Mouse (Mus musculus) forebrain, postnatal 0 days (tissue): ENCODE data around the gene Rag1. TPM values are rescaled to one million over a fixed set of nuclear protein-coding genes. Genes with fewer than 3 reads are reported as not detected.

Experiments
- ATAC-seq: fragments of 200-750 bp; cut with Nextera tagmentation; 2 replicates; pipeline ENCODE4 v1.8.0; 2017; ENCODE audit warnings: mild to moderate bottlenecking, moderate library complexity
- DNase-seq: peaks from one replicate; pipeline ENCODE4 v3.0.0-alpha.2; 2015
- H3K27ac ChIP-seq: fragments of 300-500 bp; sonication (generic); 2 replicates; pipeline ENCODE4 v1.5.1; 2014; ENCODE audit warnings: low read depth, mild to moderate bottlenecking, antibody characterized with exemption, low read length, moderate library complexity, mixed read lengths
- H3K27me3 ChIP-seq: fragments of 300-500 bp; sonication (generic); 2 replicates; pipeline ENCODE4 v1.6.1; 2014; ENCODE audit warnings: mild to moderate bottlenecking, low read length, mixed read lengths; ENCODE audit not compliant: insufficient read depth
- H3K36me3 ChIP-seq: fragments of 300-500 bp; sonication (generic); 2 replicates; pipeline ENCODE4 v1.6.1; 2014; ENCODE audit warnings: mild to moderate bottlenecking, moderate library complexity; ENCODE audit not compliant: insufficient read depth
- H3K4me1 ChIP-seq: fragments of 300-500 bp; sonication (generic); 2 replicates; pipeline ENCODE4 v1.6.1; 2014; ENCODE audit warnings: antibody characterized with exemption; ENCODE audit not compliant: insufficient read depth
- H3K4me2 ChIP-seq: fragments of 300-500 bp; sonication (generic); 2 replicates; pipeline ENCODE4 v1.6.1; 2014; ENCODE audit warnings: low read depth, mild to moderate bottlenecking, moderate library complexity
- H3K4me3 ChIP-seq: fragments of 300-500 bp; sonication (generic); 2 replicates; pipeline ENCODE4 v1.5.1; 2014; ENCODE audit warnings: low read depth, low read length, mixed read lengths
- H3K9ac ChIP-seq: fragments of 300-500 bp; sonication (generic); 2 replicates; pipeline ENCODE4 v1.6.1; 2014; ENCODE audit warnings: mild to moderate bottlenecking
- H3K9me3 ChIP-seq: fragments of 300-500 bp; sonication (generic); 2 replicates; pipeline ENCODE4 v1.6.1; 2016; ENCODE audit warnings: low read length
- CTCF ChIP-seq: sonication (generic); IDR thresholded peaks from 2 replicates; pipeline ENCODE4 v1.5.1; 2016; ENCODE audit warnings: antibody characterized with exemption, control low read depth, low read depth
- WGBS: fragments of 180-500 bp; shearing (Covaris S2); extraction: QIAGEN DNeasy Blood & Tissue Kit; methylation state at CpG from one replicate; pipeline ENCODE4 v1.1.7; 2014; 5-methylcytosine and 5-hydroxymethylcytosine counted together
- polyA plus RNA-seq: library from polyadenylated mRNA; unstranded; fragments of >200 nt; fragmentation: Nextera tagmentation; extraction: Ambion mirVana; gene quantifications from 2 replicates; pipeline ENCODE4 v1.2.1, GENCODE M21; 2015
- total RNA-seq: library from RNA; depleted of rRNA; stranded (reverse); fragments of >200 nt; gene quantifications from 2 replicates; pipeline ENCODE4 v1.2.3, GENCODE M21; 2014

Gene Rag1
- total and polyA plus RNA-seq, 2 experiments from 2014 or later: 0.10 to 0.43 TPM

- Histone ChIP-seq H3K9ac (no peak overlapping the region), H3K36me3 (no peaks in the 10 kb centered on the region), H3K4me3 (no peak overlapping the region), H3K4me1 (0 out of 2 replicates have a peak, but pooled peaks cover 2% of the 10 kb centered on the region), H3K4me2 (no peak overlapping the region), H3K27ac (no peak overlapping the region), H3K9me3 (no peaks in the 10 kb centered on the region), H3K27me3 (no peaks in the 10 kb centered on the region)
- no peak for TF ChIP-seq CTCF
- ATAC-seq: no peak
- no peak for DNase-seq
- WGBS: 74% methylated on average over 3 of the region's 3 CpGs
Measured at GRCm38 (mm10) chr2:101620899-101621298, 28.4 kb downstream of the Rag1 start.

- H3K9me3 ChIP-seq: no peaks in the 10 kb centered on the region
- no peak overlapping the region for H3K27ac ChIP-seq
- H3K4me2 ChIP-seq: no peak overlapping the region
- H3K4me3 ChIP-seq: no peak overlapping the region
- no peak for DNase-seq
- no peak for TF ChIP-seq CTCF
- H3K27me3 ChIP-seq: no peaks in the 10 kb centered on the region
- WGBS: 83% methylated on average over 4 of the region's 4 CpGs
- ATAC-seq: no peak
- H3K4me1 ChIP-seq: 0 out of 2 replicates have a peak, but pooled peaks cover 3% of the 10 kb centered on the region
- H3K9ac ChIP-seq: no peak overlapping the region
- no peaks in the 10 kb centered on the region for H3K36me3 ChIP-seq
Measured at GRCm38 (mm10) chr2:101618373-101618772, 30.9 kb downstream of the Rag1 start.

- H3K4me2 ChIP-seq: no peak overlapping the region
- 0 out of 2 replicates have a peak, but pooled peaks cover 3% of the 10 kb centered on the region for H3K4me1 ChIP-seq
- WGBS: 37% methylated on average over 10 of the region's 10 CpGs
- DNase-seq: no peak
- no peaks in the 10 kb centered on the region for H3K27me3 ChIP-seq
- TF ChIP-seq CTCF: no peak
- H3K36me3 ChIP-seq: no peaks in the 10 kb centered on the region
- H3K4me3 ChIP-seq: no peak overlapping the region
- ATAC-seq: peak; percentile 73
- no peak overlapping the region for H3K27ac ChIP-seq
- no peaks in the 10 kb centered on the region for H3K9me3 ChIP-seq
- no peak overlapping the region for H3K9ac ChIP-seq
Measured at GRCm38 (mm10) chr2:101615464-101616305, 33.6 kb downstream of the Rag1 start.

GRCm38 (mm10) chr2:101610861-101611260 is 38.4 kb downstream of the Rag1 start:
- TF ChIP-seq CTCF: no peak
- Histone ChIP-seq H3K27me3 (no peaks in the 10 kb centered on the region), H3K4me2 (no peak overlapping the region), H3K36me3 (no peaks in the 10 kb centered on the region), H3K4me3 (no peak overlapping the region), H3K9ac (no peak overlapping the region), H3K4me1 (0 out of 2 replicates have a peak, but pooled peaks cover under 1% of the 10 kb centered on the region), H3K9me3 (no peaks in the 10 kb centered on the region), H3K27ac (no peak overlapping the region)
- ATAC-seq (no peak), DNase-seq (no peak)
- WGBS: 91% methylated on average over 3 of the region's 3 CpGs

- TF ChIP-seq CTCF: no peak
- H3K9me3 ChIP-seq: no peaks in the 10 kb centered on the region
- no peak overlapping the region for H3K27ac ChIP-seq
- no peaks in the 10 kb centered on the region for H3K4me1 ChIP-seq
- DNase-seq (peak; percentile 26), ATAC-seq (peak; percentile 92)
- H3K4me2 ChIP-seq: no peak overlapping the region
- WGBS: 32% methylated on average over 7 of the region's 7 CpGs
- H3K36me3 ChIP-seq: no peaks in the 10 kb centered on the region
- no peaks in the 10 kb centered on the region for H3K27me3 ChIP-seq
- no peak overlapping the region for H3K4me3 ChIP-seq
- no peak overlapping the region for H3K9ac ChIP-seq
Measured at GRCm38 (mm10) chr2:101608232-101608894, 40.9 kb downstream of the Rag1 start.

- no peak for DNase-seq
- no peaks in the 10 kb centered on the region for H3K27me3 ChIP-seq
- H3K9me3 ChIP-seq: no peaks in the 10 kb centered on the region
- H3K4me3 ChIP-seq: no peak overlapping the region
- H3K9ac ChIP-seq: no peak overlapping the region
- no peaks in the 10 kb centered on the region for H3K36me3 ChIP-seq
- H3K4me2 ChIP-seq: no peak overlapping the region
- no peak for ATAC-seq
- no peak for TF ChIP-seq CTCF
- no peak overlapping the region for H3K27ac ChIP-seq
- 0 out of 2 replicates have a peak, but pooled peaks cover 8% of the 10 kb centered on the region for H3K4me1 ChIP-seq
- WGBS: 96% methylated on average over 1 of the region's 1 CpGs
Measured at GRCm38 (mm10) chr2:101603099-101603498, 46.2 kb downstream of the Rag1 start.

GRCm38 (mm10) chr2:101600703-101601102 is 48.6 kb downstream of the Rag1 start:
- Histone ChIP-seq H3K27me3 (no peaks in the 10 kb centered on the region), H3K27ac (peak overlapping the region; percentile 73), H3K9me3 (no peaks in the 10 kb centered on the region), H3K36me3 (no peaks in the 10 kb centered on the region), H3K4me1 (0 out of 2 replicates have a peak, but pooled peaks cover 9% of the 10 kb centered on the region), H3K4me3 (no peak overlapping the region), H3K4me2 (peak overlapping the region; percentile 5; the same call in 1 of the 2 replicates), H3K9ac (no peak overlapping the region)
- 6% methylated on average over 8 of the region's 8 CpGs for WGBS
- peak; percentile 56 for ATAC-seq
- TF ChIP-seq CTCF: peak; percentile 13; the same call in 1 of the 2 replicates
- peak; percentile 60 for DNase-seq
